Mouse (Mus musculus) kidney, embryonic 14.5 days (tissue): ENCODE data around the gene Siva1. TPM values are rescaled to one million over a fixed set of nuclear protein-coding genes. Genes with fewer than 3 reads are reported as not detected.
A peak's percentile ranks its signal among the peaks of the same experiment; 100 is the strongest.

Experiments used
- ATAC-seq: fragments of 200-750 bp; cut with Nextera tagmentation; 2 replicates; pipeline ENCODE4 v1.8.0; 2017; ENCODE audit warnings: moderate number of reproducible peaks, mild to moderate bottlenecking, moderate TSS enrichment, moderate library complexity; ENCODE audit not compliant: low FRiP score, low TSS enrichment
- H3K27ac ChIP-seq: fragments of 300-500 bp; sonication (generic); 2 replicates; pipeline ENCODE4 v1.5.1; 2014; ENCODE audit warnings: low read depth, mild to moderate bottlenecking, low read length, moderate library complexity, mixed read lengths
- H3K27me3 ChIP-seq: fragments of 300-500 bp; sonication (generic); 2 replicates; pipeline ENCODE4 v1.6.1; 2014; ENCODE audit warnings: mild to moderate bottlenecking, low read length; ENCODE audit not compliant: control insufficient read depth, insufficient read depth
- H3K36me3 ChIP-seq: fragments of 300-500 bp; sonication (generic); 2 replicates; pipeline ENCODE4 v1.6.1; 2014; ENCODE audit warnings: low read length, mixed read lengths; ENCODE audit not compliant: control insufficient read depth, insufficient read depth
- H3K4me1 ChIP-seq: fragments of 300-500 bp; sonication (generic); 2 replicates; pipeline ENCODE4 v1.6.1; 2014; ENCODE audit warnings: low read length, mixed read lengths; ENCODE audit not compliant: control insufficient read depth, insufficient read depth
- H3K4me2 ChIP-seq: fragments of 300-500 bp; sonication (generic); replicated peaks from 2 replicates; pipeline ENCODE4 v1.6.1; 2014; ENCODE audit warnings: low read depth, mild to moderate bottlenecking, low read length
- H3K4me3 ChIP-seq: fragments of 300-500 bp; sonication (generic); 2 replicates; pipeline ENCODE4 v1.5.1; 2014; ENCODE audit warnings: mild to moderate bottlenecking, low read length
- H3K9ac ChIP-seq: fragments of 300-500 bp; sonication (generic); 2 replicates; pipeline ENCODE4 v1.6.1; 2014; ENCODE audit warnings: low read depth, mild to moderate bottlenecking, low read length, moderate library complexity
- H3K9me3 ChIP-seq: fragments of 300-500 bp; sonication (generic); 2 replicates; pipeline ENCODE4 v1.6.1; 2016; ENCODE audit warnings: low read length; ENCODE audit not compliant: control insufficient read depth
- WGBS: fragments of 180-500 bp; shearing (Covaris S2); extraction: QIAGEN DNeasy Blood & Tissue Kit; methylation state at CpG from one replicate; pipeline ENCODE4 v1.1.7; 2014; 5-methylcytosine and 5-hydroxymethylcytosine counted together
- polyA plus RNA-seq: library from polyadenylated mRNA; unstranded; fragments of >200 nt; fragmentation: Nextera tagmentation; extraction: Ambion mirVana; gene quantifications from 2 replicates; pipeline ENCODE4 v1.2.1, GENCODE M21; 2014

The Siva1 gene
- polyA plus RNA-seq, 1 experiment from 2014 or later: 314 TPM

GRCm38 (mm10) chr12:112618981-112619685 is 25.3 kb upstream of the Siva1 start:
- H3K27ac ChIP-seq: no peak overlapping the region
- no peaks in the 10 kb centered on the region for H3K36me3 ChIP-seq
- H3K4me1 ChIP-seq: peaks cover 27% of the 10 kb centered on the region
- H3K9ac ChIP-seq: peak overlapping the region; percentile 59; the same call in 1 of the 2 replicates
- 18% methylated on average over 13 of the region's 13 CpGs for WGBS
- ATAC-seq: peak; percentile 30; the same call in 1 of the 2 replicates
- H3K4me2 ChIP-seq: peak overlapping the region; percentile 93
- peak overlapping the region; percentile 47 for H3K4me3 ChIP-seq
- peaks cover 4% of the 10 kb centered on the region; the same call in 1 of the 2 replicates for H3K27me3 ChIP-seq
- H3K9me3 ChIP-seq: no peaks in the 10 kb centered on the region

- Histone ChIP-seq H3K27ac (no peak within 1 kb of the TSS), H3K9ac (peak within 1 kb of the TSS; percentile 59; the same call in 1 of the 2 replicates), H3K9me3 (no peaks in the 10 kb centered on the region), H3K36me3 (no peaks in the 10 kb centered on the region), H3K27me3 (peaks cover 4% of the 10 kb centered on the region; the same call in 1 of the 2 replicates), H3K4me2 (peak within 1 kb of the TSS; percentile 93), H3K4me1 (peaks cover 27% of the 10 kb centered on the region), H3K4me3 (peak within 1 kb of the TSS; percentile 47)
- peak; percentile 66 for ATAC-seq
- WGBS: under 1% methylated on average over 48 of the region's 56 CpGs
Observed at GRCm38 (mm10) chr12:112619686-112620353, 24.7 kb upstream of the Siva1 start, which contains the start of gene Adssl1. Gene Adssl1 (plus strand): TSS chr12:112620045.

GRCm38 (mm10) chr12:112620354-112621061 is 24.0 kb upstream of the Siva1 start:
- H3K9me3 ChIP-seq: no peaks in the 10 kb centered on the region
- ATAC-seq: peak; percentile 22; the same call in 1 of the 2 replicates
- H3K27ac ChIP-seq: no peak overlapping the region
- H3K9ac ChIP-seq: peak overlapping the region; percentile 59; the same call in 1 of the 2 replicates
- peak overlapping the region; percentile 93 for H3K4me2 ChIP-seq
- H3K36me3 ChIP-seq: no peaks in the 10 kb centered on the region
- WGBS: 11% methylated on average over 16 of the region's 16 CpGs
- H3K4me1 ChIP-seq: peaks cover 27% of the 10 kb centered on the region
- H3K27me3 ChIP-seq: peaks cover 4% of the 10 kb centered on the region; the same call in 1 of the 2 replicates
- H3K4me3 ChIP-seq: peak overlapping the region; percentile 47

GRCm38 (mm10) chr12:112621900-112622299 is 22.6 kb upstream of the Siva1 start:
- no peak overlapping the region for H3K4me2 ChIP-seq
- WGBS: 73% methylated on average over 3 of the region's 3 CpGs
- peaks cover 4% of the 10 kb centered on the region; the same call in 1 of the 2 replicates for H3K27me3 ChIP-seq
- no peaks in the 10 kb centered on the region for H3K36me3 ChIP-seq
- peaks cover 27% of the 10 kb centered on the region for H3K4me1 ChIP-seq
- no peak overlapping the region for H3K27ac ChIP-seq
- H3K9ac ChIP-seq: no peak overlapping the region
- ATAC-seq: no peak
- no peaks in the 10 kb centered on the region for H3K9me3 ChIP-seq
- no peak overlapping the region for H3K4me3 ChIP-seq

- WGBS: 18% methylated on average over 2 of the region's 2 CpGs
- no peak for ATAC-seq
Observed at GRCm38 (mm10) chr12:112623742-112624141, 20.7 kb upstream of the Siva1 start.

GRCm38 (mm10) chr12:112625700-112626099 is 18.8 kb upstream of the Siva1 start:
- no peak overlapping the region for H3K9ac ChIP-seq
- no peaks in the 10 kb centered on the region for H3K9me3 ChIP-seq
- H3K4me2 ChIP-seq: no peak overlapping the region
- no peak overlapping the region for H3K27ac ChIP-seq
- no peaks in the 10 kb centered on the region for H3K27me3 ChIP-seq
- no peaks in the 10 kb centered on the region for H3K36me3 ChIP-seq
- no peak overlapping the region for H3K4me3 ChIP-seq
- peaks cover 15% of the 10 kb centered on the region for H3K4me1 ChIP-seq
- no peak for ATAC-seq
- WGBS: 70% methylated on average over 4 of the region's 4 CpGs

More at GRCm38 (mm10) chr12:112623742-112624141, 20.7 kb upstream of the Siva1 start:
- H3K36me3 ChIP-seq: no peaks in the 10 kb centered on the region
- no peak overlapping the region for H3K9ac ChIP-seq
- no peak overlapping the region for H3K4me3 ChIP-seq
- H3K4me1 ChIP-seq: peaks cover 25% of the 10 kb centered on the region
- H3K4me2 ChIP-seq: no peak overlapping the region
- H3K27me3 ChIP-seq: peaks cover 4% of the 10 kb centered on the region; the same call in 1 of the 2 replicates
- no peak overlapping the region for H3K27ac ChIP-seq
- no peaks in the 10 kb centered on the region for H3K9me3 ChIP-seq

GRCm38 (mm10) chr12:112626455-112626854 is 18.0 kb upstream of the Siva1 start:
- H3K4me2 ChIP-seq: no peak overlapping the region
- H3K27ac ChIP-seq: no peak overlapping the region
- no peaks in the 10 kb centered on the region for H3K36me3 ChIP-seq
- peaks cover 15% of the 10 kb centered on the region for H3K4me1 ChIP-seq
- no peak overlapping the region for H3K9ac ChIP-seq
- no peaks in the 10 kb centered on the region for H3K9me3 ChIP-seq
- no peak overlapping the region for H3K4me3 ChIP-seq
- ATAC-seq: no peak
- 85% methylated on average over 6 of the region's 6 CpGs for WGBS
- no peaks in the 10 kb centered on the region for H3K27me3 ChIP-seq

- Histone ChIP-seq H3K27me3 (no peaks in the 10 kb centered on the region), H3K4me1 (peaks cover 23% of the 10 kb centered on the region), H3K9me3 (no peaks in the 10 kb centered on the region), H3K36me3 (no peaks in the 10 kb centered on the region), H3K4me2 (no peak overlapping the region), H3K27ac (no peak overlapping the region), H3K9ac (no peak overlapping the region), H3K4me3 (no peak overlapping the region)
- no peak for ATAC-seq
- 63% methylated on average over 7 of the region's 7 CpGs for WGBS
Observed at GRCm38 (mm10) chr12:112627097-112627881, 17.2 kb upstream of the Siva1 start.
